Mouse (Mus musculus): ENCODE measurements around the gene Ppargc1a. TPM values are rescaled to one million over a fixed set of nuclear protein-coding genes. Genes with fewer than 3 reads are reported as not detected.

Gene Ppargc1a
- total RNA-seq, 2 experiments from 2014 or later, result not detected

- ATAC-seq (ENCODE audit: poor library complexity, severe bottlenecking), result no peak
Measured at GRCm38 (mm10) chr5:51517440-51518187, 49.9 kb downstream of the Ppargc1a start.

- ATAC-seq (ENCODE audit: poor library complexity, severe bottlenecking), result no peak
Measured at GRCm38 (mm10) chr5:51504654-51505053, 62.9 kb downstream of the Ppargc1a start.

DNA sequence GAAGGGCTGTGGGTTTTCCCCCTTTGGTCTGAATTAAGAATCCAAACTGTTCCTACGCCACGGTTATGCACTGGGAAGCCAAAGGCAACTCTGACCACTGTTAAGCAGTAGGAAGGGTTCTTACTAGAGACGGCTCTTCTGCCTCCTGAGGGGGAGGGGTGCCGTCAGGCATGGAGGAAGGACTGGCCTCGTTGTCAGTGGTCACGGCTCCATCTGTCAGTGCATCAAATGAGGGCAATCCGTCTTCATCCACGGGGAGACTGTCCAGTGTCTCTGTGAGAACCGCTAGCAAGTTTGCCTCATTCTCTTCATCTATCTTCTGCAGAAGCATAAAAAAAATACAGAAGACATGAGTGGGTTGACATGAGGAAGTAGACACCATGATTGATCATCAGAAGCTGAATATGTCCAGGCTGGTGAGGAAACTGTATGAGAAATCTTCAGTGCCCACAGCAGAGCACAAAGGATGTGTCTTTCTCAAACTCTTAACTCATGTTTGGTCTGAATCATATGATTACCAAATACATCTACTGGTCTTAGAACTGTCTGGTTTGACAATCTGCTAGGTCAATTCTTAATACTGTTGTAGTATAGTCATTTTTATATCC is 69.5 kb downstream of the Ppargc1a start:
- no peak for ATAC-seq (ENCODE audit: poor library complexity, severe bottlenecking)

DNA sequence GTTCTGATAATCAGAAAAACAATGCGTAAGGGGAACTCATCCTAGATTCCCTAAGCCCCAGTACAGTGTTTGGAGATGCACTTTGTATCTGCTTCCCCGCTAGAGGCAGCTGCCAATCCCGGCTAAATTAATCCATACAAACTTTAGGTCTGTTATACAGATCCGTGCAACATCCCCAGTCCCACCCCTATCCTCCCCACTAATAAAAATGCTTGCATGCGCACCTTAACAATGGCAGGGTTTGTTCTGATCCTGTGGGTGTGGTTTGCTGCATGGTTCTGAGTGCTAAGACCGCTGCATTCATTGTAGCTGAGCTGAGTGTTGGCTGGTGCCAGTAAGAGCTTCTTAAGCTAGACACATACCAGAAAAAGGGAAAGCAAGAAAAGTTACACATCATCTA is 72.1 kb downstream of the Ppargc1a start:
- no peak for ATAC-seq (ENCODE audit: poor library complexity, severe bottlenecking)

DNA sequence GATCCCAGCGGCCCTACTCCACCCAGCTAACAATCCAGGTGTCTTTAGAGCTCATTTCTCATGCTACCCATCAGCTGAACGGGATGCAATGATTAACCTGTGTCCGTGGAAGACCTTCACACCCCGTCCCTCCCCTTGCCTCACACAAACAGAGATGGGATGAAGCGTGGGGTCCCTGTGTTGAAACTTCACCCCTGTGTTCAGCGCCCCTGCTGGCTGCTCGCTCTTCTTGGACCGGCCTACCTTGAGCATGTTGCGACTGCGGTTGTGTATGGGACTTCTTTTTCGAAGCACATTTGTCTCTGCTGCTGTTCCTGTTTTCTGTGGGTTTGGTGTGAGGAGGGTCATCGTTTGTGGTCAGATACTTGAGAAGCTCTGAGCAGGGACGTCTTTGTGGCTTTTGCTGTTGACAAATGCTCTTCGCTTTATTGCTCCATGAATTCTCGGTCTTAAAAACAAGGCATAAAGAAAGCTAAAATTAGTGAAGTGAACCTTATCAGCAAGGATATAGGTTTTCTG is 73.1 kb downstream of the Ppargc1a start:
- ATAC-seq (ENCODE audit: poor library complexity, severe bottlenecking), result peak; percentile 93

DNA sequence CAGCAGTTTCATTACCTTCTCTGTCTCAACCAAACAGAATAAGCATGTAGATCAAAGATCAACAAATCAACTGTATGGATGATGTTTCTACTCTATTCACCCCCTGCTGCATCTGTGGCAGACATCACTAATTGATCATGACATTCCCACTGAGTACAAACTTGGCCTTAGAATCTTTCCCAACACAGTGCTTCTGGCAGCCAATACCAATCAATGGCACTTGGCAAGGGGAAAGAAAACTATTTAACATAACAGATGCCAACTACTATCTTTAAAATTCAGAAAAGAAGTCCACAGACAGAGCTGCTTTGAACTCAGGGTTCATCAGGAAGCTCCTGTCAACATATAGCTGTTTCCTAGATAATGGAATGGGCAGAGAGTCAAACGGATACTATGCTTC is 83.8 kb downstream of the Ppargc1a start:
- ATAC-seq (ENCODE audit: poor library complexity, severe bottlenecking), result no peak

DNA sequence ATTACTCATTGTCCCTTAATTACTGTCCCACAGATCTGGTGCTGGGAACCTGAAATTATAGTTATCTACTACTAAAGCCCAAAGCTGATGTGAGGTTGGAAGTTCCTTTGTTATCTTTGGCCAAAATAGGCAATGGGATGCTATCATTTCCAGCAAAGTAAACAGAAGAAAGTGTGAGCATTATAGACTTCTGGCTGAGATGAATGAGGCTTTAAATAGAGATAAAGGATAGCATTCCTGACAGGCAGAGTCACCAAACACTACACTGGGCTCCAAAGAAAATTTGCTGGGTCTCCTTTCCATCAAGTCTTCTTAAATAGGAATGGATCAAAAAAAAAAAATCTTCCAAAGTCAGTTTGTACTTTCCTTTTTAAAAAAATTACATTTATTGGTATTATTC is 87.7 kb downstream of the Ppargc1a start:
- no peak for ATAC-seq (ENCODE audit: poor library complexity, severe bottlenecking)

- no peak for ATAC-seq (ENCODE audit: poor library complexity, severe bottlenecking)
Measured at GRCm38 (mm10) chr5:51479456-51479855, 88.1 kb downstream of the Ppargc1a start.

DNA sequence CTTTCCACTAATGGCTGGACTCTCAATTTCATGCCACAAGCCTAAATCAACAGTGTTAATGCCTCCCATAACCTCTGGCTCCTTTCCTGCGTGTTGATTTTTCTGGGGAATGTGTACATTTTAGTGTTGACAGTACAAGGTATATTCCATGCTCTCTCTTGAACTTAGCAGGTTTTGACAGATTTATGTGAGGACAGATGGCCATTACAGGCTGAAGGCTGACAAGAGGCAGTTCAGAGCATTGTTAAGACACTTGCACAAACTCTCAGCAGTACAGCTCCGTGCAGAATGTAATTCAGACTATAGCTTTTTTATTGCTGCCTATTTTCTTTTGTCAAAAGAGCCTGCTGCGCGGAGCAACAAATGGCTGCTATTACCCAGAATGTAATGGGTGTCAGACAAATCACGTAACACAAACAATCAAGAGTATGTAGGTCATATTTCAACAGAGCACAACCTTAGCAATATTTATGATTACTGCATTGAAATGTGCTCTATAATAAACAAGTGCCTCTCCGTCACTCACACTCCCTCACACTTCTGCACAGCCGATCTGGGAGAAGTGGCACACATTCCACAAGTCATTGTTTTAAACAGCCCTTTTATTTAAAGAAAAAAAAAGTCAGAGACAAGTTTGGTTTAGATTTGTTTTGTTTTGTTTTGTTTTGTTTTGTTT is 89.1 kb downstream of the Ppargc1a start:
- ATAC-seq (ENCODE audit: poor library complexity, severe bottlenecking), result no peak

GRCm38 (mm10) chr5:51477140-51477539 is 90.4 kb downstream of the Ppargc1a start:
- ATAC-seq (ENCODE audit: poor library complexity, severe bottlenecking), result no peak

DNA sequence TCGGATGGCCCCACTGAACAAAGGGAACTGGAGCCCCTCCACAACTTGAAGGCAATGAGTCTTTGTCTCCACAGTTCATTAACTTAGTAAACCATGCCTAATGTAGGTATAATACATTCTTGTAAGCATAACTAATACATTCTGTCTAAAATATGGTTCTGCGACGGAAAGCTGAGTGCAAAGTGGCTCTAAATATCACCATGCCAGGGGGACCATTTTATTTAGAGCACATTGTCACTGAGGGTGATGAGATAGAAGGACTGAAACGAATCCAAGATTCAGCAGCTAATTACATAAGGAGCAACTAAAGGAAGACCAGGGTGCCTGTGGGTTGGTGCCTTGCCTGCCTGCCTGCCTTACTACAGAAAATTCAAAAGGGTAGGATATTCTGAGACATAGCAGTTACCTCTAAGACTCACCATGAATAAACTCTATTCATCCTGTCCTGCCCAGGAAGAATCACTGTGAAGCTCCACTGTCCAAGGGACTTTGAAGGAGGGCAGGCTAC is 92.4 kb downstream of the Ppargc1a start:
- no peak for ATAC-seq (ENCODE audit: poor library complexity, severe bottlenecking)

- no peak for ATAC-seq (ENCODE audit: poor library complexity, severe bottlenecking)
Measured at GRCm38 (mm10) chr5:51471614-51472013, 95.9 kb downstream of the Ppargc1a start.

GRCm38 (mm10) chr5:51466036-51466435 is 101.5 kb downstream of the Ppargc1a start:
- ATAC-seq (ENCODE audit: poor library complexity, severe bottlenecking), result no peak

DNA sequence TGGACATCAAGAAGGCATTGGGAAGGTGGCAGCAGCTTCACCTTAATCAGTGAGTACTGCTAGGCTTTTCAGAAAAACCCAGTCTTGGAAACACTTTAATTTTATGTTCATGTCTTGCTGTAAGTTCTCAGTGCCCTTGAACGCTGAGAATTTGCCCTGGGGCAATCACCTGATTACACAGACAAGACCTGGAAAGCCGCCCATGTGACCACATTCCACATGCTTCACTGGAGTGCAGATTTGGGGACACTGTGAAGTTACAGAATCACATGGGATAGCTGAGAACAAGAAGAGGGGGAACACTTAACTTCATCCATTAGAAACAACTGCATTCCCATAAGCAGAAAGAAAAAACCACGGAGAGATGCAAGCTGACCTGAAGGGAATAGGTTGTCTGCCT is 115.5 kb downstream of the Ppargc1a start:
- no peak for ATAC-seq (ENCODE audit: poor library complexity, severe bottlenecking)

DNA sequence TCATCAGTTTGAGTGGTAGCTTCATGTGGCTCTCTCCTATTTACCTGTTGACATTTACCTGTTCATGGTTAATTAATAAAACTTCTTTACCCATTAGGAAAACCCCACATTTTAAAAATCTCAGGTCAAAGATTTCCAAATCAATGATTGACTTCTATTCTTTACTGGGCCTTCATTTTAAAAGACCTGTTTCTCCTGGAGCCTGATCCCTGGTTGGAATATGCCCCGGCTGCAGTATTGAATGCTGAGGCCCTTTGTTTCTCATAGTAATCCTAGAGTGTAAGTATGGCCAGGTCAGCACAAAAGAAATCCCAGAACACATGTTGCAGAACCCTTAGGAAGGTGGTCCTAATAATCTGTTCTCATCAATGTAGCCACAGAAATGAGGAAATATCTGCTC is 119.9 kb downstream of the Ppargc1a start:
- ATAC-seq (ENCODE audit: poor library complexity, severe bottlenecking), result no peak

GRCm38 (mm10) chr5:51446299-51447090 is 121.0 kb downstream of the Ppargc1a start:
- ATAC-seq (ENCODE audit: poor library complexity, severe bottlenecking), result no peak

- no peak for ATAC-seq (ENCODE audit: poor library complexity, severe bottlenecking)
Measured at GRCm38 (mm10) chr5:51445726-51446125, 121.8 kb downstream of the Ppargc1a start.

- no peak for ATAC-seq (ENCODE audit: poor library complexity, severe bottlenecking)
Measured at GRCm38 (mm10) chr5:51439773-51440172, 127.8 kb downstream of the Ppargc1a start.

- ATAC-seq (ENCODE audit: poor library complexity, severe bottlenecking), result no peak
Measured at GRCm38 (mm10) chr5:51433905-51434304, 133.6 kb downstream of the Ppargc1a start.

DNA sequence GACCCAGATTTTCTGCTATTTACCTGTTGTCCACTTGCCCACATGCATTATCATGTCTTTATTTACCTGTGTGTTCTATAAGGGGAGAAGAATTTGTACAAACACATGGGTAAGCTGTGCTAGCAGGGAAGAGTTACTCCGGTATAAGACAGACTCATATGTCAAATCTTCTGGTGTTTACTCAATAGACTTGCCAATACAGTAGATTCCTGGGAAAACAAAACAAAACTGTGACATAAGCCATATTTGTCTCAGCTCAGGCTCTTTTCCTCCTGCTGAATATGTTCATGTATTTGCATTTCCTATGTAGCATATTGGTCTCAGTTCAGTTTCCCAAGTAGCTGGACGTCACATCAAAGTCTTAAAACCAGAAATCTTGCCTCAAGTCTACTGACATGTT is 135.0 kb downstream of the Ppargc1a start:
- no peak for ATAC-seq (ENCODE audit: poor library complexity, severe bottlenecking)

GRCm38 (mm10) chr5:51432031-51432430 is 135.5 kb downstream of the Ppargc1a start:
- no peak for ATAC-seq (ENCODE audit: poor library complexity, severe bottlenecking)
